Mouse (Mus musculus): ENCODE results near the gene Abi2. TPM values are rescaled to one million over a fixed set of nuclear protein-coding genes. Genes with fewer than 3 reads are reported as not detected.

Abi2 gene
- polyA plus RNA-seq (2014; fragmentation: Nextera tagmentation; extraction: Ambion mirVana): 103 and 106 TPM in 2 replicates

DNA sequence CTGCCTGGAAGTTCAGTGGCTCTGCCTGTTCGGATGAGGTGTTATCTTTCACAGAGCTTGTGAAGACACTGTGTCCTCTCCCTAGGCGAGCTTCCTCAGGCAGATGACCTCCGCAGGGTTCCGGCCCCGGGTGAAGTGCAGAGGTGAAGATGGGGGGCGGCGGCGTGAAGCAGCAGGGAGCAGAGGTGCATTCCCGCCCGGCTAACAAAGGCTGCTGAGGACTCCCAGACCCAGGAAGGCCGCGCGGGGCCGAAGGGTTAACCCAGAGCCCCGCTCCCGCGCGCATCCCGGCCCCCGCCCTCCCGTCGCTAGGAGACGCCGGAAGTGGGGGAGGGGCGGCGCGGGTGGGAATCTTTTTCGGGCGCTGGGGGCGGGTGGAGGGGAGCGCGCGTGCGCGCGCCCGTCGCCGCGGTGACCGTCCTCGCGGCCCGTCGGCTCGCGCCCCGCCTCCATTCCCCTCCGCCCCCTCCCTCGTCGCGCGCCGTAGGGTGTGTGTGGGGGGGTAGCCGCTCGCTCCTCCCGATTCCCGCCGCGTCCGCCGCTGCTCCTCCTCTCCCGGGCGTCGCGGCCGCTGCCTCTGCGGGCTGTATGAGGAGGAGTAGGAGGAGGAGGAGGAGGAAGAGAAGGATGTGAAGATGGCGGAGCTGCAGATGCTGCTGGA is at the start of gene Abi2:
Abi2 (plus strand) TSS at position 452 of the 661 bp plus-strand sequence.
- no peaks in the 10 kb centered on the region for H3K36me3 ChIP-seq (ENCODE audit: control insufficient read depth, insufficient read depth, low read length)
- peak; percentile 94 for ATAC-seq (ENCODE audit: low read depth)
- H3K4me3 ChIP-seq (ENCODE audit: low read depth, low read length): peak within 1 kb of the TSS; percentile 89
- H3K27me3 ChIP-seq (ENCODE audit: control insufficient read depth, insufficient read depth, low read length): no peaks in the 10 kb centered on the region
- no peaks in the 10 kb centered on the region for H3K9me3 ChIP-seq (ENCODE audit: control insufficient read depth, low read length)
- H3K27ac ChIP-seq (ENCODE audit: low read depth, low read length): peak within 1 kb of the TSS; percentile 98
- H3K4me2 ChIP-seq (ENCODE audit: low read depth, low read length): peak within 1 kb of the TSS; percentile 47
- WGBS: under 1% methylated on average over 33 of the region's 69 CpGs
- H3K4me1 ChIP-seq (ENCODE audit: control insufficient read depth, insufficient read depth, low read length): peaks cover 6% of the 10 kb centered on the region; the same call in 1 of the 2 replicates
- H3K9ac ChIP-seq (replicated peaks; ENCODE audit: low read depth, low read length): peak within 1 kb of the TSS; percentile 94

DNA sequence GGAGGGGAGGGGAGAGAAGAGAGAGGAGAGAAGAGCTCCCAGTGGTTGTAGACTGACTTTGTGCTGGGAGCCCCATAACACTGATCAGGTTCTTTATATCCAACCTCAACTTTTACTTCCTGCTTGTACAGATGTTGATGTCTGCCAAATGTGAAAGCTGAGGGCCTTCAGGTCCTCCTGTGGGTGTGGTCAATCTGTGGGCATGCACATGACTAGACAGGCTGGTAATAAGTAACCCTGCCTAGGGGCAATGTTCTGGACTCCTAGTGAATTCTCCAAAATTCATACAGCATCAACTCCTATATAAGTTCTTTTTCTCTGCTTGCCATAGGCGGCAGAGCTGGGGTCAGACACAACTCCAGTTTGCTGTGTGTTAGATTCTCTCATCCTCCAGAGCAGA is 47.8 kb upstream of the Abi2 start:
- WGBS: 100% methylated on average over 1 of the region's 1 CpGs
- Histone ChIP-seq H3K4me3 (ENCODE audit: low read depth, low read length) (no peak overlapping the region), H3K4me2 (ENCODE audit: low read depth, low read length) (no peak overlapping the region), H3K27ac (ENCODE audit: low read depth, low read length) (no peak overlapping the region), H3K27me3 (ENCODE audit: control insufficient read depth, insufficient read depth, low read length) (no peaks in the 10 kb centered on the region), H3K4me1 (ENCODE audit: control insufficient read depth, insufficient read depth, low read length) (no peaks in the 10 kb centered on the region), H3K9ac (replicated peaks; ENCODE audit: low read depth, low read length) (no peak overlapping the region), H3K36me3 (ENCODE audit: control insufficient read depth, insufficient read depth, low read length) (no peaks in the 10 kb centered on the region), H3K9me3 (ENCODE audit: control insufficient read depth, low read length) (no peaks in the 10 kb centered on the region)
- ATAC-seq (ENCODE audit: low read depth): no peak

DNA sequence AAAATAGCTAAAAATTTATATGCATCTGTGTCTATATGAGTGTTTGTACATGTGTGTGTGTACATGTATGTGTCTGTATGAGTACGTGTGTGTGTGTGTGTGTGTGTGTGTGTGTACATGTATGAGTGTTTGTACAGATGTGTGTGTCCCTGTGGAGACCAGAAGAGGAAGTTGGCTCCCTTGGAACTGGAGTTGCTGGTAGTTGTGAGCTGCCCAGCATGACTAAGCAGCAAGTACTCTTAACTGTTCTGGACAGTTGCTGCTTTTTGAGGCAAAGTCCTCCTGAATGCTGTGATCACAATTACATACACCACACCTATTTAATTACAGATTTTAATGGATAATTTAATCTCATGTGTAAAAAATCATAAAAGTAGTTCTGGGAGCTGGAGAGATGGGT is 32.9 kb upstream of the Abi2 start:
- no peak overlapping the region for H3K27ac ChIP-seq (ENCODE audit: low read depth, low read length)
- H3K27me3 ChIP-seq (ENCODE audit: control insufficient read depth, insufficient read depth, low read length): no peaks in the 10 kb centered on the region
- 94% methylated on average over 1 of the region's 1 CpGs for WGBS
- H3K36me3 ChIP-seq (ENCODE audit: control insufficient read depth, insufficient read depth, low read length): peaks cover 4% of the 10 kb centered on the region; the same call in 1 of the 2 replicates
- no peak for ATAC-seq (ENCODE audit: low read depth)
- no peak overlapping the region for H3K4me3 ChIP-seq (ENCODE audit: low read depth, low read length)
- H3K9ac ChIP-seq (replicated peaks; ENCODE audit: low read depth, low read length): no peak overlapping the region
- no peak overlapping the region for H3K4me2 ChIP-seq (ENCODE audit: low read depth, low read length)
- no peaks in the 10 kb centered on the region for H3K9me3 ChIP-seq (ENCODE audit: control insufficient read depth, low read length)
- no peaks in the 10 kb centered on the region for H3K4me1 ChIP-seq (ENCODE audit: control insufficient read depth, insufficient read depth, low read length)

DNA sequence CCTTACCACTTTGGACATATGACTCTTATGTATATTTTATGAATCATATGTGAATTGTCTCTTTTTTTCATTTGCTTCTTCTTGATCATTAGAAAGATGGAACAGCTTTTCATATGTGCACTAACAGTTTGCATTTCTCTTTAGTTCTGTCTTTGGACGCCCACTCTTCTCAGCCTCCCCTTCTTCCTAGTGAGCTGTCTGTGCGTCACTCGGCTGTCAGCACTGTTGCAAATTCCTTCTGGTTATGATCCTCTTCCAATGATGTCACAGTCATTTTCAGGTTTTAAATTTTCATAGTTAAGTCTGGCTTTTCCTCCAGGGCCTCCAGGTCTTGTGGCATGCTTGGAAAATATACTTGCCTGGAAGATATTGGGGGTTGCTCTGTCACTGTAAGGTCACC is 27.5 kb upstream of the Abi2 start:
- H3K9me3 ChIP-seq (ENCODE audit: control insufficient read depth, low read length): no peaks in the 10 kb centered on the region
- H3K4me1 ChIP-seq (ENCODE audit: control insufficient read depth, insufficient read depth, low read length): no peaks in the 10 kb centered on the region
- 91% methylated on average over 3 of the region's 3 CpGs for WGBS
- H3K4me3 ChIP-seq (ENCODE audit: low read depth, low read length): no peak overlapping the region
- no peak for ATAC-seq (ENCODE audit: low read depth)
- H3K27me3 ChIP-seq (ENCODE audit: control insufficient read depth, insufficient read depth, low read length): no peaks in the 10 kb centered on the region
- H3K9ac ChIP-seq (replicated peaks; ENCODE audit: low read depth, low read length): no peak overlapping the region
- no peaks in the 10 kb centered on the region; the same call in 1 of the 2 replicates for H3K36me3 ChIP-seq (ENCODE audit: control insufficient read depth, insufficient read depth, low read length)
- no peak overlapping the region for H3K27ac ChIP-seq (ENCODE audit: low read depth, low read length)
- H3K4me2 ChIP-seq (ENCODE audit: low read depth, low read length): no peak overlapping the region

DNA sequence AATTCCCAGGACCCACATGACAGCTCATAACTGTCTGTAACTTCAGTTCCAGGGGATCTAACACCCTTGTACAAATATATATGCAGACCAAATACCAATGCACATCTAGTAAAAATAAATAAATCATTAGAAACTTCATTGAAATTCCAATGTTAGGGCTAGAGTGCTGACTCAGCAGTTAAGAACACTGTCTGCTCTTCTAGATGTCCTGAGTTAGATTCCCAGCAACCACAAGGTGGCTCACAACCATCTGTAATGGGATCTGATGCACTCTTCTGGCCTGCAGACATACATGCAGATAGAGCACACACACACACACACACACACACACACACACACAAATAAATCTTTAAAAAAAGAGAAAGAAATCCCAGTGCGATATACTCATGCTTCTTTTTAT is 4.6 kb upstream of the Abi2 start:
- Histone ChIP-seq H3K4me3 (ENCODE audit: low read depth, low read length) (no peak overlapping the region), H3K9me3 (ENCODE audit: control insufficient read depth, low read length) (no peaks in the 10 kb centered on the region), H3K27ac (ENCODE audit: low read depth, low read length) (no peak overlapping the region), H3K9ac (replicated peaks; ENCODE audit: low read depth, low read length) (no peak overlapping the region), H3K27me3 (ENCODE audit: control insufficient read depth, insufficient read depth, low read length) (no peaks in the 10 kb centered on the region), H3K4me2 (ENCODE audit: low read depth, low read length) (no peak overlapping the region), H3K4me1 (ENCODE audit: control insufficient read depth, insufficient read depth, low read length) (no peaks in the 10 kb centered on the region; the same call in 1 of the 2 replicates), H3K36me3 (ENCODE audit: control insufficient read depth, insufficient read depth, low read length) (no peaks in the 10 kb centered on the region)
- ATAC-seq (ENCODE audit: low read depth): no peak
- WGBS: 100% methylated on average over 1 of the region's 1 CpGs

DNA sequence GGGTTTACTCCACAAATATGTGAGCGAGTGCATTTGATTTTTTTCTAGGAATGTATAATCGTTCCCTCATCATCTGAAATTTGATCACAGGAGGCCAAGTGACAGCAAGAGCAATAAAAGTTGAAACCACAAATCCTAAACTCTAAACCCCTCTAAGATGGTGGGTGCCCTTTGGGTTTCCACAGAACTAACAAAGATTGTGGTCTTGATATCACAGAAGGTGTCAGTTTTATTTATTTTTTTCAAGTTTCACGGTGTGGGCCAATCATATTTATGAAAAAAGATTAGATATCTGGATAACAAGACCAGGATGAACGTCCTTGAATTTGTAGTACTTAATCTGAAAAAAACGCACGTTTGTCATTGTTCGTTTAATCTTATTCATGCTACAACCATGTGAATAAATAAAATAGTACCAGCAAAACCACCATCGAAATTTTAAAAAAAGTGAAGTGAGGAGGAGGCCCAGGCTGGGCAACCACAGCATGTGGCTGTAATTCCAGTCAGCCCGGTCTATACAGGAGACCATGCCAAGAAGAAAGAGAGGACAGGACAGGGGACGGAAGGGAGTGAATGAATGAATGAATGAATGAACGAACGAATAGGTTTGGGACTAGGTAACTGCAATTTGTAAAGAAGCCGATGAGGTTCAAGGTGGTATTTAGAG is 785 bp upstream of the Abi2 start:
- H3K4me1 ChIP-seq (ENCODE audit: control insufficient read depth, insufficient read depth, low read length): peaks cover 6% of the 10 kb centered on the region; the same call in 1 of the 2 replicates
- 21% methylated on average over 13 of the region's 13 CpGs for WGBS
- H3K27me3 ChIP-seq (ENCODE audit: control insufficient read depth, insufficient read depth, low read length): no peaks in the 10 kb centered on the region
- peak overlapping the region; percentile 98 for H3K27ac ChIP-seq (ENCODE audit: low read depth, low read length)
- peak; percentile 57 for ATAC-seq (ENCODE audit: low read depth)
- peak overlapping the region; percentile 89 for H3K4me3 ChIP-seq (ENCODE audit: low read depth, low read length)
- H3K9me3 ChIP-seq (ENCODE audit: control insufficient read depth, low read length): no peaks in the 10 kb centered on the region
- no peaks in the 10 kb centered on the region for H3K36me3 ChIP-seq (ENCODE audit: control insufficient read depth, insufficient read depth, low read length)
- H3K9ac ChIP-seq (replicated peaks; ENCODE audit: low read depth, low read length): peak overlapping the region; percentile 94
- H3K4me2 ChIP-seq (ENCODE audit: low read depth, low read length): peak overlapping the region; percentile 47

DNA sequence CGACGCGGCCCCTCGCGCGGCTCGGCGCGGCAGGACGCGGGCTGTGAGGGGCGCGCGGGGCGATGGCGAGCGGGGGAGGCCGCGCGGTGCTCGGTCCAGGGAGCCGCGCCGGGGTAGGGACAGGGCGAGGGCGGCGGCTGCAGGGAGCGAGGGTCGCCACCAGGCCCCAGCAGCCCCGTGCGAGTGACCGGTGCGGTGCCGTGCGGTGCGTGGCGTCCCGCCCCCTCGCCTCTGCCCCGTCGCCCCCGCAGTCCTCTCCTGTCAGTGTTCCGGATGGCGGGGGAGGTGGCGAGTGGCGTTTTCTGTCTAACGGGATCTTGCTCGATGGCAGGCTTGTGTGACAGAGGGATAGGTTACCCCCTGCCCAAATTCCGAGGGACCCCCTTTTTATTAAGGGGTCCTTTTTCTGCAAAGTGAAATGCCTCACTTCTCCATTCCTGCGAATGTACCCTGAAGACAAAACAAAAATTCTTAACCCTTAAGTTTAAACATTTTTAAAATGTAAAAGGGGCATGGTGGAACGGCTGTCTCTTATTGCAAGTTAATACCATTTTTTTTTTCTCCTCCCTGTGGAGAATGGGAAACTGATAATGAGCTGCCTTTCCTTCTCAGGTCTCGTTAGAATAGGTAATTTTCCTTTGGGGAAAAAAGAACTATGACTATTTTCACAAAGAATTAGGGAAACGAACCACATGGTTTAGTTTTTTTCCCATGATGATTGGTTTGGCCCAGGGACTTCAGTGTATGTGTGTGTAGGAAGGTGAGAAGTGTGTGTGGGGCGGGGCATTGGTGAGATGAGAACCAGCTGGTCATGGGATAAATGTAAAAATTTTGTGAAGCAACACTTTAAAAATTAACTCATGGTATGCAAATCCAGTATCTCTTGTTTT is 754 bp downstream of the Abi2 start:
- peak overlapping the region; percentile 98 for H3K27ac ChIP-seq (ENCODE audit: low read depth, low read length)
- H3K9ac ChIP-seq (replicated peaks; ENCODE audit: low read depth, low read length): peak overlapping the region; percentile 94
- 1% methylated on average over 53 of the region's 54 CpGs for WGBS
- no peaks in the 10 kb centered on the region for H3K36me3 ChIP-seq (ENCODE audit: control insufficient read depth, insufficient read depth, low read length)
- peak overlapping the region; percentile 89 for H3K4me3 ChIP-seq (ENCODE audit: low read depth, low read length)
- ATAC-seq (ENCODE audit: low read depth): peak; percentile 90
- H3K9me3 ChIP-seq (ENCODE audit: control insufficient read depth, low read length): no peaks in the 10 kb centered on the region
- peak overlapping the region; percentile 47 for H3K4me2 ChIP-seq (ENCODE audit: low read depth, low read length)
- no peaks in the 10 kb centered on the region for H3K27me3 ChIP-seq (ENCODE audit: control insufficient read depth, insufficient read depth, low read length)
- peaks cover 6% of the 10 kb centered on the region; the same call in 1 of the 2 replicates for H3K4me1 ChIP-seq (ENCODE audit: control insufficient read depth, insufficient read depth, low read length)

DNA sequence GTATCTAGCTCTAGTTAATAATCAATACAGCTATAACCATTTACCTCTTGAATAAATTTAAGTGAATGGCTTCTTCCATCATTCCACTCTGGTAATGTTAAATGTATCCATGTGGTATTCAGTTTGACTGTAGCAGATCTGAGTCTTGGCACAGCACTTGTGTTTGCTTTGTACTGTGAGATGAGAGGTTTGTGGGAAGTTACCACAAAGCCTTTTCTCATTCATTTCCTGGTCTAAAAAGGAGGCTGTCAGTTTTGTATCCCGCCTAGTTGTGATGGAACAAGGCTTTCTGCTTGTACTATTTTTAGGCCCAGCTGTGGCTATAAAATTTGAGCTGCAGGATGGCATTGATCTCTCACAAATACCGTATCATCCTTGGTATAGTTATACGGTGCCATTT is 7.3 kb downstream of the Abi2 start:
- Histone ChIP-seq H3K4me2 (ENCODE audit: low read depth, low read length) (no peak overlapping the region), H3K27me3 (ENCODE audit: control insufficient read depth, insufficient read depth, low read length) (no peaks in the 10 kb centered on the region), H3K27ac (ENCODE audit: low read depth, low read length) (no peak overlapping the region), H3K4me3 (ENCODE audit: low read depth, low read length) (no peak overlapping the region), H3K4me1 (ENCODE audit: control insufficient read depth, insufficient read depth, low read length) (peaks cover 2% of the 10 kb centered on the region; the same call in 1 of the 2 replicates), H3K36me3 (ENCODE audit: control insufficient read depth, insufficient read depth, low read length) (no peaks in the 10 kb centered on the region), H3K9me3 (ENCODE audit: control insufficient read depth, low read length) (no peaks in the 10 kb centered on the region), H3K9ac (replicated peaks; ENCODE audit: low read depth, low read length) (no peak overlapping the region)
- ATAC-seq (ENCODE audit: low read depth): no peak
- 70% methylated on average over 3 of the region's 3 CpGs for WGBS

Measured in neural tube, embryonic 14.5 days (tissue).